Mouse (Mus musculus): ENCODE data around the gene Syn1. TPM values are rescaled to one million over a fixed set of nuclear protein-coding genes. Genes with fewer than 3 reads are reported as not detected.
A peak's percentile ranks its signal among the peaks of the same experiment; 100 is the strongest.

The Syn1 gene
- polyA plus RNA-seq, 1 experiment from 2014 or later = 0.38 TPM

GRCm38 (mm10) chrX:20861453-20862104 is 59.2 kb downstream of the Syn1 start:
- no peak for ATAC-seq (ENCODE audit: insufficient number of reproducible peaks, insufficient read depth, low FRiP score, low read depth)
- Histone ChIP-seq H3K4me2 (ENCODE audit: low read length) (no peak overlapping the region), H3K9me3 (ENCODE audit: control insufficient read depth, low read length) (no peaks in the 10 kb centered on the region), H3K27me3 (ENCODE audit: control insufficient read depth, insufficient read depth, low read length) (no peaks in the 10 kb centered on the region), H3K4me3 (ENCODE audit: control insufficient read depth in 1 of 2, insufficient read depth in 1 of 2, low read depth in 1 of 2, low read length in 2 of 2) (no peak overlapping the region), H3K9ac (ENCODE audit: low read length) (no peak overlapping the region), H3K4me1 (ENCODE audit: control insufficient read depth in 2 of 2, insufficient read depth in 2 of 2, low read length in 2 of 2) (peaks cover 5 to 14% of the 10 kb centered on the region in 2 experiments; a peak in 3 of 4 replicates), H3K27ac (replicated peaks in 1 of 2; ENCODE audit: control insufficient read depth in 1 of 2, insufficient read depth in 1 of 2, low read depth in 2 of 2, low read length in 2 of 2) (no peak overlapping the region), H3K36me3 (ENCODE audit: control insufficient read depth, insufficient read depth, low read length) (peaks cover 32% of the 10 kb centered on the region)
- 59% methylated on average over 5 of the region's 5 CpGs for WGBS

- no peaks in the 10 kb centered on the region for H3K4me1 ChIP-seq (ENCODE audit: control insufficient read depth in 2 of 2, insufficient read depth in 2 of 2, low read length in 2 of 2)
- H3K36me3 ChIP-seq (ENCODE audit: control insufficient read depth, insufficient read depth, low read length) = peaks cover 75% of the 10 kb centered on the region
- no peak overlapping the region for H3K4me3 ChIP-seq (ENCODE audit: control insufficient read depth in 1 of 2, insufficient read depth in 1 of 2, low read depth in 1 of 2, low read length in 2 of 2)
- ATAC-seq (ENCODE audit: insufficient number of reproducible peaks, insufficient read depth, low FRiP score, low read depth) = no peak
- no peak overlapping the region for H3K9ac ChIP-seq (ENCODE audit: low read length)
- no peak overlapping the region for H3K4me2 ChIP-seq (ENCODE audit: low read length)
- H3K27me3 ChIP-seq (ENCODE audit: control insufficient read depth, insufficient read depth, low read length) = no peaks in the 10 kb centered on the region
- no peaks in the 10 kb centered on the region for H3K9me3 ChIP-seq (ENCODE audit: control insufficient read depth, low read length)
- WGBS = 91% methylated on average over 7 of the region's 7 CpGs
- H3K27ac ChIP-seq (replicated peaks in 1 of 2; ENCODE audit: control insufficient read depth in 1 of 2, insufficient read depth in 1 of 2, low read depth in 2 of 2, low read length in 2 of 2) = no peak overlapping the region
These were observed 67.0 kb downstream of the Syn1 start for GRCm38 (mm10) chrX:20853794-20854193.

DNA sequence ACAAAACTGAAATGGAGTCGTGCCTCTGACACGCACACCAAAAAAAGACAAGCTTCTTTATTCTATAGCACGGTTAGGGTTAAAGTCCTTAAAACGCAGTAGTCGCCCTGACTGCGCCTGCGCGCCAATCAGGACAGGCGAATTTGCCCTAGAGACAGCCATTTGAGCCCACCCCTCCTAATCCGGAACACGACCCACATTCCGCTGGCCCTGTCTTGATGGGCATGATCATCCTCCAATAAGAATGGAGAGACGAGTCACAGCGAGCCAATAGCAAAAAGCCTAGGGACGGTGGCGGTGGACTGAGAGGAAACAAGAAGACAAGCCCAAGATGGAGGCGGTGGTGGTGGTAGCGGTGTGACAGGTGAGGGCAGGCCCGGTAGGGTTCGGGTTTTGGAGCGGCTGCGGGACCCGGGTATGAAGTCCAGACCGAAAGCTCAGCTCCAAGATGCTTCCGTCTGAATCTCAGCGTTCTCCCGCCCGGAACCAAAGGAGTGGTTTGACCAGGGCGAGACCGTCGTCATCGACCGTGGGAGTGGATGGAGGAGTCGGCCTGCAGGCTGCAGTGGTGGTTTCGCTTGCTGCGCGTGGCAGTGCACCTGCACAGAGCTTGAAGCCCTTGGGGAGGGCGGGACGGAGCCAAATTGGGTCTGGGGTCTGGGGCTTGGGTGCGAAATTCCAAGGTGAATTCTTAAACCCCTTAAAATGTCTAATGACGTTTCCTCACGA is 72.4 kb downstream of the Syn1 start:
- H3K27ac ChIP-seq (replicated peaks in 1 of 2; ENCODE audit: control insufficient read depth in 1 of 2, insufficient read depth in 1 of 2, low read depth in 2 of 2, low read length in 2 of 2) = peak overlapping the region; percentile 47 to 55; a peak in 3 of 4 replicates
- 24% methylated on average over 42 of the region's 42 CpGs for WGBS
- peak overlapping the region; percentile 73 for H3K4me2 ChIP-seq (ENCODE audit: low read length)
- no peaks in the 10 kb centered on the region for H3K4me1 ChIP-seq (ENCODE audit: control insufficient read depth in 2 of 2, insufficient read depth in 2 of 2, low read length in 2 of 2)
- H3K4me3 ChIP-seq (ENCODE audit: control insufficient read depth in 1 of 2, insufficient read depth in 1 of 2, low read depth in 1 of 2, low read length in 2 of 2) = peak overlapping the region; percentile 58 to 79
- ATAC-seq (ENCODE audit: insufficient number of reproducible peaks, insufficient read depth, low FRiP score, low read depth) = peak; percentile 94
- no peaks in the 10 kb centered on the region for H3K27me3 ChIP-seq (ENCODE audit: control insufficient read depth, insufficient read depth, low read length)
- H3K9ac ChIP-seq (ENCODE audit: low read length) = peak overlapping the region; percentile 76
- H3K9me3 ChIP-seq (ENCODE audit: control insufficient read depth, low read length) = no peaks in the 10 kb centered on the region
- H3K36me3 ChIP-seq (ENCODE audit: control insufficient read depth, insufficient read depth, low read length) = peaks cover 32% of the 10 kb centered on the region

GRCm38 (mm10) chrX:20847816-20848215 is 73.0 kb downstream of the Syn1 start:
- no peak for ATAC-seq (ENCODE audit: insufficient number of reproducible peaks, insufficient read depth, low FRiP score, low read depth)
- Histone ChIP-seq H3K36me3 (ENCODE audit: control insufficient read depth, insufficient read depth, low read length) (peaks cover 26% of the 10 kb centered on the region), H3K27ac (replicated peaks in 1 of 2; ENCODE audit: control insufficient read depth in 1 of 2, insufficient read depth in 1 of 2, low read depth in 2 of 2, low read length in 2 of 2) (peak overlapping the region; percentile 29 to 37; a peak in 2 of 4 replicates), H3K4me1 (ENCODE audit: control insufficient read depth in 2 of 2, insufficient read depth in 2 of 2, low read length in 2 of 2) (no peaks in the 10 kb centered on the region), H3K9ac (ENCODE audit: low read length) (no peak overlapping the region; the same call in 1 of the 2 replicates), H3K27me3 (ENCODE audit: control insufficient read depth, insufficient read depth, low read length) (no peaks in the 10 kb centered on the region), H3K4me2 (ENCODE audit: low read length) (peak overlapping the region; percentile 60), H3K4me3 (ENCODE audit: control insufficient read depth in 1 of 2, insufficient read depth in 1 of 2, low read depth in 1 of 2, low read length in 2 of 2) (peak overlapping the region in 1 of 2 experiments; percentile 58; a peak in 3 of 4 replicates), H3K9me3 (ENCODE audit: control insufficient read depth, low read length) (no peaks in the 10 kb centered on the region)
- WGBS = 22% methylated on average over 2 of the region's 2 CpGs

DNA sequence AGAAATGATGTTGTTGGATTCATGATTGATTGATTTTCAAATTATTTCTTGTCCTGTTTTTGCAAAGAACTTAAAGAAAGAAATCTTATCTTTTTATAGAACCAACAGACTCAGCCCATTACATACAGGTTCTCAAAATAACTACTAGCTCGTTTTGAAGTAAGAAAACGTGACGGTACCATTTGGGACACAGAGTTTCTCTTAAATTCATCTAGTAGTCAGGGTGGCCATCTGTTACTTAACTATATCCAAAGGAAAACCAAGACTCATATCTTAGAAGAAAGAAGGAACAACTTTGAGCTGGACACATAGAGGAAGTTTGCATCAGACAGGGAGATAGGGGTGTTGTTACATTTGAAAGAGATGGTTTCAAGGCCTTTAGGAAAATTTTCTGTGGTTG is 73.6 kb downstream of the Syn1 start:
- H3K27ac ChIP-seq (replicated peaks in 1 of 2; ENCODE audit: control insufficient read depth in 1 of 2, insufficient read depth in 1 of 2, low read depth in 2 of 2, low read length in 2 of 2) = no peak overlapping the region
- H3K4me3 ChIP-seq (ENCODE audit: control insufficient read depth in 1 of 2, insufficient read depth in 1 of 2, low read depth in 1 of 2, low read length in 2 of 2) = no peak overlapping the region
- peaks cover 25% of the 10 kb centered on the region for H3K36me3 ChIP-seq (ENCODE audit: control insufficient read depth, insufficient read depth, low read length)
- no peak overlapping the region for H3K4me2 ChIP-seq (ENCODE audit: low read length)
- no peak for ATAC-seq (ENCODE audit: insufficient number of reproducible peaks, insufficient read depth, low FRiP score, low read depth)
- H3K9ac ChIP-seq (ENCODE audit: low read length) = no peak overlapping the region
- no peaks in the 10 kb centered on the region for H3K27me3 ChIP-seq (ENCODE audit: control insufficient read depth, insufficient read depth, low read length)
- H3K4me1 ChIP-seq (ENCODE audit: control insufficient read depth in 2 of 2, insufficient read depth in 2 of 2, low read length in 2 of 2) = no peaks in the 10 kb centered on the region
- WGBS = 76% methylated on average over 3 of the region's 3 CpGs
- H3K9me3 ChIP-seq (ENCODE audit: control insufficient read depth, low read length) = no peaks in the 10 kb centered on the region

GRCm38 (mm10) chrX:20828934-20829333 is 91.9 kb downstream of the Syn1 start:
- Histone ChIP-seq H3K9ac (ENCODE audit: low read length) (no peak overlapping the region), H3K4me1 (ENCODE audit: control insufficient read depth in 2 of 2, insufficient read depth in 2 of 2, low read length in 2 of 2) (no peaks in the 10 kb centered on the region), H3K27me3 (ENCODE audit: control insufficient read depth, insufficient read depth, low read length) (no peaks in the 10 kb centered on the region), H3K4me3 (ENCODE audit: control insufficient read depth in 1 of 2, insufficient read depth in 1 of 2, low read depth in 1 of 2, low read length in 2 of 2) (no peak overlapping the region), H3K4me2 (ENCODE audit: low read length) (0 out of 2 replicates have a peak overlapping the region, but pooled peaks have one; percentile 21), H3K36me3 (ENCODE audit: control insufficient read depth, insufficient read depth, low read length) (no peaks in the 10 kb centered on the region), H3K27ac (replicated peaks in 1 of 2; ENCODE audit: control insufficient read depth in 1 of 2, insufficient read depth in 1 of 2, low read depth in 2 of 2, low read length in 2 of 2) (0 out of 4 replicates have a peak overlapping the region, but pooled peaks of 1 of the 2 experiments have one; percentile 8), H3K9me3 (ENCODE audit: control insufficient read depth, low read length) (no peaks in the 10 kb centered on the region)
- WGBS = 15% methylated on average over 5 of the region's 5 CpGs
- ATAC-seq (ENCODE audit: insufficient number of reproducible peaks, insufficient read depth, low FRiP score, low read depth) = no peak

DNA sequence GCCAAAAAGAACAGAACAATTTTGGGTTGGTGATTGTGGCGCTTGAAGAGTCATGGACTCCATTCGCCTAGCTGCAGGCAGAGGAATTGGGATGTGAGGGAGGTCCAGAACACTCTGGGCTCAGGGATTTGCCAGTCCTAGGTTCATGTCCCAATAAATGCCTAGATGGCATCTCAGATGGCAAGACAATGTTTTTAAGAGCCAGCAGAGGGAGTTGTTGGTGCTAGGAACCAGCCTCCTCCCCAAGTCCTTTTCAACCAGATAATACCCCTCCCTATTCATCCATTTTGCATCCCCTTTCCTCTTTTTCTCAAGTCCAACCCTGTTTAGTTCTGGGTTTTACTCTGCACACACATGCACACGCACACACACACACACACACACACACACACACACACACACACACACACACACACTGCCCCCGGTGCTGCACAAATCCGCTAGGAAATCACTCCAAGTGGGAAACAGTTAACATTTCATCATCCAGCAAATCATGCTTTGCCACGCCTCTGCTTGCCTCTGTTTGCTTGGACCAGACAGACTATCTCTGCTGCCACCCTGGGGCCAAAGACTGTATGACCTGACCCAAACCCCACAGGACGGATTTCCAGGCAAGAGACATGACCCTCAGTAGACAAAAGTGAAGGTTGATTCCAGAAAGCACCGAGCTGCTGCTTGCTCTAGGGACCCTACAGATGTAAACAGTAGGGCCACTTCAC is 100.9 kb downstream of the Syn1 start:
- Histone ChIP-seq H3K9me3 (ENCODE audit: control insufficient read depth, low read length) (no peaks in the 10 kb centered on the region), H3K27ac (replicated peaks in 1 of 2; ENCODE audit: control insufficient read depth in 1 of 2, insufficient read depth in 1 of 2, low read depth in 2 of 2, low read length in 2 of 2) (peak overlapping the region; percentile 4 to 29; a peak in 2 of 4 replicates), H3K4me3 (ENCODE audit: control insufficient read depth in 1 of 2, insufficient read depth in 1 of 2, low read depth in 1 of 2, low read length in 2 of 2) (peak overlapping the region; percentile 42 to 43), H3K9ac (ENCODE audit: low read length) (peak overlapping the region; percentile 67), H3K36me3 (ENCODE audit: control insufficient read depth, insufficient read depth, low read length) (no peaks in the 10 kb centered on the region), H3K4me2 (ENCODE audit: low read length) (peak overlapping the region; percentile 73), H3K4me1 (ENCODE audit: control insufficient read depth in 2 of 2, insufficient read depth in 2 of 2, low read length in 2 of 2) (no peaks in the 10 kb centered on the region; a peak in 1 of 4 replicates), H3K27me3 (ENCODE audit: control insufficient read depth, insufficient read depth, low read length) (no peaks in the 10 kb centered on the region)
- peak; percentile 35; the same call in 1 of the 2 replicates for ATAC-seq (ENCODE audit: insufficient number of reproducible peaks, insufficient read depth, low FRiP score, low read depth)
- 41% methylated on average over 7 of the region's 8 CpGs for WGBS

Measured in heart, embryonic 14.5 days (tissue).